Mouse (Mus musculus): ENCODE data around the gene Zfpm1. TPM values are rescaled to one million over a fixed set of nuclear protein-coding genes. Genes with fewer than 3 reads are reported as not detected.

Gene Zfpm1
- total RNA-seq, 1 experiment from 2014 or later = 22.4 TPM

GRCm38 (mm10) chr8:122325196-122325595, 43.3 kb downstream of the Zfpm1 start:
- no peak for DNase-seq

GRCm38 (mm10) chr8:122326114-122326542, 44.2 kb downstream of the Zfpm1 start:
- no peak for DNase-seq

- no peak for DNase-seq
Observed at GRCm38 (mm10) chr8:122329072-122329471, 47.1 kb downstream of the Zfpm1 start.

- DNase-seq = no peak
Observed at GRCm38 (mm10) chr8:122329553-122330239, 47.8 kb downstream of the Zfpm1 start.

GRCm38 (mm10) chr8:122330446-122331133, 48.6 kb downstream of the Zfpm1 start:
- DNase-seq = no peak

GRCm38 (mm10) chr8:122331134-122331523, 49.2 kb downstream of the Zfpm1 start:
- DNase-seq = peak; percentile 59

GRCm38 (mm10) chr8:122332753-122333506, 51.0 kb downstream of the Zfpm1 start:
- DNase-seq = peak; percentile 82

- no peak for DNase-seq
Observed at GRCm38 (mm10) chr8:122333531-122333930, 51.6 kb downstream of the Zfpm1 start.

GRCm38 (mm10) chr8:122334791-122335490, 53.0 kb downstream of the Zfpm1 start:
- no peak for DNase-seq

- DNase-seq = peak; percentile 38
Observed at GRCm38 (mm10) chr8:122335638-122336250, 53.8 kb downstream of the Zfpm1 start.

- peak; percentile 70 for DNase-seq
Observed at GRCm38 (mm10) chr8:122336251-122336910, 54.4 kb downstream of the Zfpm1 start.

GRCm38 (mm10) chr8:122338852-122339251, 56.9 kb downstream of the Zfpm1 start:
- DNase-seq = no peak

GRCm38 (mm10) chr8:122340761-122341160, 58.8 kb downstream of the Zfpm1 start:
- DNase-seq = no peak

- DNase-seq = no peak
Observed at GRCm38 (mm10) chr8:122341790-122342189, 59.8 kb downstream of the Zfpm1 start.

GRCm38 (mm10) chr8:122342362-122342761, 60.4 kb downstream of the Zfpm1 start:
- no peak for DNase-seq

GRCm38 (mm10) chr8:122342806-122343209, 60.9 kb downstream of the Zfpm1 start:
- no peak for DNase-seq

GRCm38 (mm10) chr8:122343341-122343740, 61.4 kb downstream of the Zfpm1 start:
- DNase-seq = no peak

- DNase-seq = no peak
Observed at GRCm38 (mm10) chr8:122343758-122344157, 61.8 kb downstream of the Zfpm1 start.

- no peak for DNase-seq
Observed at GRCm38 (mm10) chr8:122344219-122344618, 62.3 kb downstream of the Zfpm1 start.

- DNase-seq = no peak
Observed at GRCm38 (mm10) chr8:122345181-122346095, 63.5 kb downstream of the Zfpm1 start.
